Mouse (Mus musculus): ENCODE results near the gene Ptpn11. TPM values are rescaled to one million over a fixed set of nuclear protein-coding genes. Genes with fewer than 3 reads are reported as not detected.
"Not testable (repeated sequence)": the region's sequence is repeated elsewhere in the genome, so short reads cannot be mapped to it uniquely, and the experiment has no call there.

Ptpn11 gene
- polyA plus RNA-seq, 1 experiment from 2014 or later = 10.6 TPM

GRCm38 (mm10) chr5:121210601-121210924, 19.4 kb upstream of the Ptpn11 start:
- Histone ChIP-seq H3K4me3 (ENCODE audit: low read depth, low read length) (no peak overlapping the region), H3K4me1 (ENCODE audit: insufficient read depth) (peaks cover 20% of the 10 kb centered on the region), H3K9ac (replicated peaks) (no peak overlapping the region), H3K27me3 (ENCODE audit: insufficient read depth, low read length) (no peaks in the 10 kb centered on the region), H3K36me3 (replicated peaks; ENCODE audit: insufficient read depth, low read length) (peaks cover 66% of the 10 kb centered on the region), H3K27ac (ENCODE audit: low read depth) (no peak overlapping the region), H3K9me3 (ENCODE audit: low read length) (no peaks in the 10 kb centered on the region), H3K4me2 (ENCODE audit: low read depth, low read length) (no peak overlapping the region)
- DNase-seq (no peak), ATAC-seq (no peak)
- 74% methylated on average over 1 of the region's 1 CpGs for WGBS (ENCODE audit: insufficient replicate concordance)
- no peak for TF ChIP-seq CTCF (IDR thresholded peaks at IDR 0.05; ENCODE audit: low read depth)
- no peak for TF ChIP-seq EP300 (IDR thresholded peaks at IDR 0.05; ENCODE audit: low read depth)

GRCm38 (mm10) chr5:121209755-121210600, 18.8 kb upstream of the Ptpn11 start:
- Histone ChIP-seq H3K4me2 (ENCODE audit: low read depth, low read length) (no peak overlapping the region), H3K4me3 (ENCODE audit: low read depth, low read length) (no peak overlapping the region), H3K9ac (replicated peaks) (no peak overlapping the region), H3K36me3 (replicated peaks; ENCODE audit: insufficient read depth, low read length) (peaks cover 66% of the 10 kb centered on the region), H3K4me1 (ENCODE audit: insufficient read depth) (peaks cover 21% of the 10 kb centered on the region), H3K27ac (ENCODE audit: low read depth) (no peak overlapping the region), H3K9me3 (ENCODE audit: low read length) (no peaks in the 10 kb centered on the region), H3K27me3 (ENCODE audit: insufficient read depth, low read length) (no peaks in the 10 kb centered on the region)
- no peak for ATAC-seq
- WGBS (ENCODE audit: insufficient replicate concordance) = 85% methylated on average over 9 of the region's 9 CpGs
- TF ChIP-seq CTCF (IDR thresholded peaks at IDR 0.05; ENCODE audit: low read depth) (no peak), EP300 (IDR thresholded peaks at IDR 0.05; ENCODE audit: low read depth) (no peak)
- DNase-seq = no peak

DNA sequence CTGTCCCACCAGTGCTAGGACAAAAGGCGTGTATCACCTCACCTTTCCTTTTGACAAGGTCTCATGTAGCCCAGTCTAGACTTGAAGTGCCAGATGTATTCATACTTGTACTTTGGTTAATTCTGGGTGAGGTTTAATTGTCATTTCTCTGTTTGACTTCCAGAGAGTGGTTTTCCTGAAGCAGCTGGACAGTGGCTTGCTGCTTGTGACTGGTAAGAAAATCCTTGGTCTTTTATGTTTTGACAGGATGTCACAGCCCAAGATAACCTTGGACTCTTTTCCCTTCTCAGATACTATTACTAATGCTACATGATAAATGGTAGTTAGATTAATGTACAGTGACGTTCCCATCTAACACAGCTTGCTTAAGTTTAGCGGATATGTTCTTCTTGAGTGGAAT, 15.8 kb upstream of the Ptpn11 start:
- Histone ChIP-seq H3K9ac (replicated peaks) (peak overlapping the region; percentile 99), H3K27ac (ENCODE audit: low read depth) (no peak overlapping the region), H3K27me3 (ENCODE audit: insufficient read depth, low read length) (no peaks in the 10 kb centered on the region), H3K4me3 (ENCODE audit: low read depth, low read length) (0 out of 2 replicates have a peak overlapping the region, but pooled peaks have one; percentile 96), H3K9me3 (ENCODE audit: low read length) (no peaks in the 10 kb centered on the region), H3K4me2 (ENCODE audit: low read depth, low read length) (peak overlapping the region; percentile 82; the same call in 1 of the 2 replicates), H3K36me3 (replicated peaks; ENCODE audit: insufficient read depth, low read length) (peaks cover 61% of the 10 kb centered on the region), H3K4me1 (ENCODE audit: insufficient read depth) (peaks cover 21% of the 10 kb centered on the region)
- TF ChIP-seq EP300 (IDR thresholded peaks at IDR 0.05; ENCODE audit: low read depth) = no peak
- no peak for TF ChIP-seq CTCF (IDR thresholded peaks at IDR 0.05; ENCODE audit: low read depth)
- ATAC-seq = no peak
- 79% methylated on average over 3 of the region's 3 CpGs for WGBS (ENCODE audit: insufficient replicate concordance)
- no peak for DNase-seq

GRCm38 (mm10) chr5:121206540-121206939, 15.3 kb upstream of the Ptpn11 start:
- Histone ChIP-seq H3K27me3 (ENCODE audit: insufficient read depth, low read length) (no peaks in the 10 kb centered on the region), H3K4me1 (ENCODE audit: insufficient read depth) (peaks cover 21% of the 10 kb centered on the region), H3K4me3 (ENCODE audit: low read depth, low read length) (peak overlapping the region; percentile 96), H3K27ac (ENCODE audit: low read depth) (no peak overlapping the region), H3K36me3 (replicated peaks; ENCODE audit: insufficient read depth, low read length) (peaks cover 57% of the 10 kb centered on the region), H3K4me2 (ENCODE audit: low read depth, low read length) (peak overlapping the region; percentile 82), H3K9me3 (ENCODE audit: low read length) (no peaks in the 10 kb centered on the region), H3K9ac (replicated peaks) (peak overlapping the region; percentile 99)
- DNase-seq = no peak
- no peak for TF ChIP-seq EP300 (IDR thresholded peaks at IDR 0.05; ENCODE audit: low read depth)
- TF ChIP-seq CTCF (IDR thresholded peaks at IDR 0.05; ENCODE audit: low read depth) = no peak
- ATAC-seq = no peak
- 67% methylated on average over 9 of the region's 9 CpGs for WGBS (ENCODE audit: insufficient replicate concordance)

DNA sequence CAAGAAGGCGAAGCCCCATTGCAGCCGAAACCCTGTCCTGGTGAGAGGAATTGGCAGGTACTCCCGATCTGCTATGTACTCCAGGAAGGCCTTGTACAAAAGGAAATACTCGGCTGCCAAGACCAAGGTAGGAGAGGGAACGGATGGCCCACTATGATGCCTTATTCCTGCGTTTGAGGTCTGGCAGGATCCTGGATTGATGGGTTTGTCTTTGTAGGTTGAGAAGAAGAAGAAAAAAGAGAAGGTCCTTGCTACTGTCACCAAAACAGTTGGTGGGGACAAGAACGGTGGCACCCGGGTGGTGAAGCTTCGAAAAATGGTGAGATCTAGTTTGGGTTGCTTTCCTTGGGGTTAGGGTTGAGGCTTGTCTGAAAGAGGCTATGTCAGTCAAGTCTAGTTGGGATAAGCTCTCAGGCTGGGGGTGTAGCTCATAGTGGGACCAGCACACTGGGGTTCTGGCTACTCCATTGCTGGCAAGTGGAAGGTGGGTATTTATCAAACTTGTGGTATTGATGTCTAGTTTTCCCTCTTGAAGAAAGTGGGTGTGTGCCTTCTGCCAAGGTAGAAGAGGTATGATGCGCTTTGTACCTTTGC, 14.4 kb upstream of the Ptpn11 start:
- 53% methylated on average over 7 of the region's 10 CpGs for WGBS (ENCODE audit: insufficient replicate concordance)
- not testable (repeated sequence) for ATAC-seq

More for the DNA sequence above, 14.4 kb upstream of the Ptpn11 start:
- peak overlapping the region; percentile 2; the same call in 1 of the 2 replicates for H3K27ac ChIP-seq (ENCODE audit: low read depth)
- peak overlapping the region; percentile 82 for H3K4me2 ChIP-seq (ENCODE audit: low read depth, low read length)
- H3K4me1 ChIP-seq (ENCODE audit: insufficient read depth) = peaks cover 21% of the 10 kb centered on the region
- H3K4me3 ChIP-seq (ENCODE audit: low read depth, low read length) = peak overlapping the region; percentile 96
- DNase-seq; H3K27me3 ChIP-seq (ENCODE audit: insufficient read depth, low read length); H3K9me3 ChIP-seq (ENCODE audit: low read length): not testable (repeated sequence)
- peak overlapping the region; percentile 99 for H3K9ac ChIP-seq (replicated peaks)
- peaks cover 47% of the 10 kb centered on the region for H3K36me3 ChIP-seq (replicated peaks; ENCODE audit: insufficient read depth, low read length)
